Mouse (Mus musculus) CH12.LX (cell line): ENCODE data around the gene Elovl7. TPM values are rescaled to one million over a fixed set of nuclear protein-coding genes. Genes with fewer than 3 reads are reported as not detected.

Experiments used
- DNase-seq: peaks from one replicate; pipeline ENCODE4 v3.0.0-alpha.2; 2013; ENCODE audit errors: extremely low read depth
- H3K27ac ChIP-seq: 2 replicates; pipeline ENCODE4 v1.5.1; 2012; ENCODE audit warnings: low read depth, mild to moderate bottlenecking, control low read depth, moderate library complexity; ENCODE audit not compliant: insufficient read depth
- H3K27me3 ChIP-seq: replicated peaks from 2 replicates; pipeline ENCODE3; 2012; ENCODE audit warnings: inconsistent platforms
- H3K36me3 ChIP-seq, 2 experiments: replicated peaks in 1 of 2; 2 replicates each; pipeline versions ENCODE3 to v1.6.1; 2012; ENCODE audit warnings: inconsistent platforms in 1 of 2, low read length in 1 of 2, mild to moderate bottlenecking in 1 of 2, mixed read lengths in 1 of 2, moderate library complexity in 1 of 2; ENCODE audit not compliant: control insufficient read depth in 1 of 2, insufficient read depth in 1 of 2
- H3K4me1 ChIP-seq, 2 experiments: 2 replicates each; pipeline ENCODE4 v1.6.1; 2012; ENCODE audit warnings: inconsistent platforms in 1 of 2, moderate library complexity in 1 of 2; ENCODE audit not compliant: insufficient read depth in 2 of 2, control insufficient read depth in 1 of 2
- H3K4me2 ChIP-seq: 2 replicates; pipeline ENCODE4 v1.6.1; 2012; ENCODE audit warnings: low read depth, mild to moderate bottlenecking, control low read depth; ENCODE audit not compliant: poor library complexity, insufficient read depth, severe bottlenecking
- H3K4me3 ChIP-seq, 3 experiments: fragments of 150-350 bp in 1 of 3; sonication (generic) in 1 of 3; replicated peaks in 1 of 3; 2 replicates each; pipeline versions ENCODE3 to v1.5.1; 2011 to 2012; ENCODE audit warnings: low read depth in 2 of 3, low read length in 2 of 3, mild to moderate bottlenecking in 2 of 3, moderate library complexity in 2 of 3, control low read depth in 1 of 3, improper control_type of control experiment in 1 of 3, inconsistent platforms in 1 of 3, mixed read lengths in 1 of 3; ENCODE audit not compliant: poor library complexity in 1 of 3
- H3K79me2 ChIP-seq: replicated peaks from 2 replicates; pipeline ENCODE4 v1.6.1; 2012; ENCODE audit warnings: mild to moderate bottlenecking, moderate library complexity; ENCODE audit not compliant: control insufficient read depth, poor library complexity, insufficient read depth, severe bottlenecking; ENCODE audit errors: extremely low read depth
- H3K9ac ChIP-seq: 2 replicates; pipeline ENCODE4 v1.6.1; 2012; ENCODE audit warnings: low read depth, mild to moderate bottlenecking, control low read depth, moderate library complexity; ENCODE audit not compliant: insufficient read depth
- H3K9me3 ChIP-seq: replicated peaks from 2 replicates; pipeline ENCODE3; 2012; ENCODE audit warnings: low read length, inconsistent platforms, mixed read lengths
- E2F4 ChIP-seq: IDR thresholded peaks from 2 replicates; pipeline ENCODE4 v1.6.1; 2011; ENCODE audit warnings: low read depth, low read length, improper control_type of control experiment; ENCODE audit not compliant: insufficient replicate concordance
- EP300 ChIP-seq: IDR thresholded peaks from 2 replicates; pipeline ENCODE4 v1.6.1; 2011; ENCODE audit warnings: low read length, improper control_type of control experiment
- HCFC1 ChIP-seq: IDR thresholded peaks from 2 replicates; pipeline ENCODE4 v1.6.1; 2012; ENCODE audit warnings: low read depth, mild to moderate bottlenecking, inconsistent platforms, low read length, improper control_type of control experiment
- IRF4 ChIP-seq: IDR thresholded peaks from 2 replicates; pipeline ENCODE4 v1.6.1; 2014; ENCODE audit warnings: low read depth, mild to moderate bottlenecking, inconsistent platforms, low read length, improper control_type of control experiment
- JUND ChIP-seq: conservative IDR thresholded peaks from 2 replicates; pipeline ENCODE4 v1.6.1; 2011; ENCODE audit warnings: low read depth, low read length, improper control_type of control experiment
- MAFK ChIP-seq: IDR thresholded peaks from 2 replicates; pipeline ENCODE4 v1.6.1; 2011; ENCODE audit warnings: low read length, improper control_type of control experiment; ENCODE audit not compliant: insufficient replicate concordance
- MAZ ChIP-seq: IDR thresholded peaks from 2 replicates; pipeline ENCODE4 v1.6.1; 2012; ENCODE audit warnings: low read depth, mild to moderate bottlenecking, inconsistent platforms, low read length, improper control_type of control experiment, moderate library complexity
- MEF2A ChIP-seq: IDR thresholded peaks from 2 replicates; pipeline ENCODE4 v1.6.1; 2014; ENCODE audit warnings: low read depth, mild to moderate bottlenecking, inconsistent platforms, low read length, improper control_type of control experiment, borderline replicate concordance
- MXI1 ChIP-seq: IDR thresholded peaks from 2 replicates; pipeline ENCODE4 v1.6.1; 2011; ENCODE audit warnings: mild to moderate bottlenecking, low read depth, low read length, improper control_type of control experiment
- NELFE ChIP-seq: IDR thresholded peaks from 2 replicates; pipeline ENCODE4 v1.6.1; 2011; ENCODE audit warnings: low read depth, low read length, improper control_type of control experiment
- NRF1 ChIP-seq: IDR thresholded peaks from 2 replicates; pipeline ENCODE4 v1.6.1; 2014; ENCODE audit warnings: low read depth, mild to moderate bottlenecking, inconsistent platforms, low read length, improper control_type of control experiment, moderate library complexity
- POLR2A ChIP-seq: IDR thresholded peaks from 2 replicates; pipeline ENCODE4 v1.6.1; 2011; ENCODE audit warnings: low read depth, mild to moderate bottlenecking, improper control_type of control experiment, low read length
- POLR2AphosphoS2 ChIP-seq: IDR thresholded peaks from 2 replicates; pipeline ENCODE4 v1.6.1; 2011; ENCODE audit warnings: low read depth, low read length, improper control_type of control experiment
- RAD21 ChIP-seq: IDR thresholded peaks from 2 replicates; pipeline ENCODE4 v1.6.1; 2011; ENCODE audit warnings: low read depth, mild to moderate bottlenecking, low read length, improper control_type of control experiment, moderate library complexity
- RCOR1 ChIP-seq: conservative IDR thresholded peaks from 2 replicates; pipeline ENCODE4 v1.6.1; 2012; ENCODE audit warnings: low read depth, mild to moderate bottlenecking, inconsistent platforms, low read length, improper control_type of control experiment
- SIN3A ChIP-seq: IDR thresholded peaks from 2 replicates; pipeline ENCODE4 v1.6.1; 2012; ENCODE audit warnings: low read length, improper control_type of control experiment, inconsistent platforms
- SMC3 ChIP-seq: IDR thresholded peaks from 2 replicates; pipeline ENCODE4 v1.6.1; 2011; ENCODE audit warnings: low read depth, low read length, improper control_type of control experiment
- TCF12 ChIP-seq: IDR thresholded peaks from 2 replicates; pipeline ENCODE4 v1.6.1; 2014; ENCODE audit warnings: low read depth, mild to moderate bottlenecking, inconsistent platforms, low read length, improper control_type of control experiment
- UBTF ChIP-seq: IDR thresholded peaks from 2 replicates; pipeline ENCODE4 v1.6.1; 2012; ENCODE audit warnings: low read depth, mild to moderate bottlenecking, inconsistent platforms, low read length, improper control_type of control experiment, moderate library complexity
- USF1 ChIP-seq: IDR thresholded peaks from 2 replicates; pipeline ENCODE4 v1.6.1; 2014; ENCODE audit warnings: low read depth, mild to moderate bottlenecking, inconsistent platforms, low read length, improper control_type of control experiment
- USF2 ChIP-seq: conservative IDR thresholded peaks from 2 replicates; pipeline ENCODE4 v1.6.1; 2011; ENCODE audit warnings: low read depth, low read length, improper control_type of control experiment
- ZC3H11A ChIP-seq: IDR thresholded peaks from 2 replicates; pipeline ENCODE4 v1.6.1; 2012; ENCODE audit warnings: low read depth, mild to moderate bottlenecking, inconsistent platforms, low read length, improper control_type of control experiment
- ZKSCAN1 ChIP-seq: IDR thresholded peaks from 2 replicates; pipeline ENCODE4 v1.6.1; 2012; ENCODE audit warnings: low read depth, inconsistent platforms, low read length, improper control_type of control experiment, borderline replicate concordance
- ZNF384 ChIP-seq: IDR thresholded peaks from 2 replicates; pipeline ENCODE4 v1.6.1; 2012; ENCODE audit warnings: low read depth, low read length, improper control_type of control experiment, inconsistent platforms
- dilution Hi-C: fragments of 300-500 bp; cut with MboI; formaldehyde crosslinking; loops from 2 replicates; pipeline ENCODE4 v1.14.3; 2020; ENCODE audit warnings: low sequenced_read_pairs; ENCODE audit not compliant: extremely low pct_unique_long_range_greater_than_20kb, extremely low pct_ligation_motif_present
- in situ Hi-C: fragments of 300-500 bp; cut with MboI; formaldehyde crosslinking; loops from 3 replicates; pipeline ENCODE4 v1.14.3; 2019; ENCODE audit warnings: low sequenced_read_pairs, low pct_ligation_motif_present, low pct_unique_long_range_greater_than_20kb, mixed read lengths
- polyA plus RNA-seq: library from polyadenylated mRNA; unstranded; fragments of >175 nt; gene quantifications from 2 replicates; pipeline ENCODE4 v1.2.1, GENCODE M21; 2012; ENCODE audit warnings: low read depth; ENCODE audit not compliant: insufficient read length
- total RNA-seq, 2 experiments: library from RNA; depleted of rRNA; stranded (reverse); fragments of 300-350 nt in 1 of 2; fragments of >200 nt in 1 of 2; gene quantifications; 2 replicates each; pipeline ENCODE4 v1.2.3; 2012 to 2014

The Elovl7 gene
- total and polyA plus RNA-seq, 3 experiments, result 5.3 to 11.9 (median 8.3) TPM

GRCm38 (mm10) chr13:108284312-108284711 is 70.1 kb downstream of the Elovl7 start:
- no peak for DNase-seq
- dilution Hi-C loops (no loop called here), in situ Hi-C loops (no loop called here)
- Histone ChIP-seq H3K4me1 (peaks cover 0 to 8% of the 10 kb centered on the region in 2 experiments; a peak in 1 of 4 replicates), H3K79me2 (no peaks in the 10 kb centered on the region), H3K9me3 (no peaks in the 10 kb centered on the region), H3K27me3 (no peaks in the 10 kb centered on the region), H3K9ac (no peak overlapping the region), H3K4me2 (no peak overlapping the region), H3K27ac (no peak overlapping the region), H3K36me3 (peaks cover 4 to 18% of the 10 kb centered on the region in 2 experiments), H3K4me3 (no peak overlapping the region)
- no peak for TF ChIP-seq MXI1
- TF ChIP-seq TCF12, result no peak
- no peak for TF ChIP-seq MEF2A
- no peak for TF ChIP-seq USF1
- TF ChIP-seq SIN3A, result no peak
- no peak for TF ChIP-seq NRF1
- TF ChIP-seq NELFE, result no peak
- TF ChIP-seq USF2, result no peak
- TF ChIP-seq SMC3, result no peak
- no peak for TF ChIP-seq POLR2A
- TF ChIP-seq EP300, result no peak
- TF ChIP-seq HCFC1, result no peak
- TF ChIP-seq UBTF, result no peak
- TF ChIP-seq E2F4, result no peak
- no peak for TF ChIP-seq POLR2AphosphoS2
- no peak for TF ChIP-seq JUND
- no peak for TF ChIP-seq MAZ
- no peak for TF ChIP-seq ZNF384
- no peak for TF ChIP-seq MAFK

- Histone ChIP-seq H3K27me3 (no peaks in the 10 kb centered on the region), H3K36me3 (peaks cover 2 to 5% of the 10 kb centered on the region in 2 experiments), H3K4me2 (no peak overlapping the region), H3K4me3 (no peak overlapping the region), H3K79me2 (no peaks in the 10 kb centered on the region), H3K9me3 (no peaks in the 10 kb centered on the region), H3K27ac (no peak overlapping the region), H3K9ac (no peak overlapping the region), H3K4me1 (peaks cover 0 to 13% of the 10 kb centered on the region in 2 experiments; a peak in 1 of 4 replicates)
- no peak for DNase-seq
- in situ Hi-C loops, result no loop called here
- TF ChIP-seq NELFE (no peak), IRF4 (no peak), ZC3H11A (no peak), RAD21 (no peak), SMC3 (no peak), MEF2A (no peak), ZKSCAN1 (no peak), RCOR1 (no peak)
- dilution Hi-C loops, result no loop called here
Observed at GRCm38 (mm10) chr13:108287953-108288352, 73.7 kb downstream of the Elovl7 start.
